Mouse (Mus musculus): ENCODE results near the gene Mocs1.

Gene Mocs1

GRCm38 (mm10) chr17:49481876-49482275 is 53.7 kb downstream of the Mocs1 start:
- no peak for DNase-seq (ENCODE audit: low read depth, low spot score)

DNA sequence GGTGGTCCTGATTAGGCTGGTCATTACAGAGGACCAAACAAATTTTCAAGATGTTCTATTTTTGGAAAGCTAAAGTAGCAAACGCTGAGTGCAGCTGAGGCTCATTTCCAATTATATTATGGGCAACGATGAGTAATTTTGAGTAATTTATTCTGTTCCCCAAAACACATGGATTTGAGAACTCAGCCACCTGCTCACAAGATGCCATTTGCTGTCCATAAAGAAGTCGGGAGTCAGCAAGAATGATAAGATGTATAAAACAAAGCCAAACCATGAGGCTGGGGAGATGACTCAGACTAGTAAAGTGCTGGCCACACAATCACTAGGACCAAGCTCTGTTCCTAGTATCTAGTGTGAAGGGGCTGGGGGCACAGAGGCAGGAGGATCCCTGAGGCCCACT is 56.3 kb downstream of the Mocs1 start:
- no peak for DNase-seq (ENCODE audit: low read depth, low spot score)

GRCm38 (mm10) chr17:49489098-49489497 is 60.9 kb downstream of the Mocs1 start:
- DNase-seq (ENCODE audit: low read depth, low spot score) = no peak

DNA sequence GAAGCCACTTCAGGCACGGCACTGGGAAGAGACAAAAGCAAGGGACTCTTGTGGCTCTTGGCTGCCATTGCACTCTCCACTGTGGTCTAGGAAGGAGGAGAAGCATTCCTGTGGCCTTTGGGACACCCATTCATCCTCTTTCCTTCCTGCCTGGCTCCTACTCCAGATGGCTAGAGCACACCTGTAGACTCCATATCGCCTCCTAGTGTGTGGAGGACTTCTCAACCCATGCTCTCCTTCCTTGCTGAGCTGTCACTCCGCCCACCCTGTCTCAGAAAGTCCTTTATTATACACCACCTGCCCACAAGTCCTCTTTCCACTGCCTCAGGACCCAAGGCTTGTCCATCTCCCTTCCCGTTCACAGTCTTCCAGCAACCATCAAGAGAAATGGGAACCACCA is 65.1 kb downstream of the Mocs1 start:
- DNase-seq (ENCODE audit: low read depth, low spot score) = no peak

DNA sequence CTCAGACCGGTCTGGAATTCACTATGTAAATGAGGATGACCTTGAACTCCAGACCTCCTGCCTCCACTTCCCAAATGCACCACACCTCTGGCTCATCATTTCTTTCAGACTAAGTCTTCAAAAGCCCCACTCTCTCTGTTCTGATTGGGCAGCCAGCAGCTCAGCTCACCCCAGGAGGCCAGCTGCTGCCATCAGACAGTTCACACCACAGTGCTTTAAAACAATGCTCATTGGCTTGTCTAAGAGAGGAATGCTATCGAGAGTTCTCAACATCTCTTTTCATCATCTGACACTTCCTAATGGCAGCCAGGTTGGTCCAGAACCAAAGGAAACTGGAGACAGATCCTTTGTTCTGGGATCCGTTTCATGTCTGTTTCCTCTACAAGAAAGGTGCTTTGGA is 70.0 kb downstream of the Mocs1 start:
- DNase-seq (ENCODE audit: low read depth, low spot score) = no peak

- DNase-seq (ENCODE audit: low read depth, low spot score) = no peak
Observed at GRCm38 (mm10) chr17:49499635-49500034, 71.5 kb downstream of the Mocs1 start.

- no peak for DNase-seq (ENCODE audit: low read depth, low spot score)
Observed at GRCm38 (mm10) chr17:49500234-49500633, 72.1 kb downstream of the Mocs1 start.

GRCm38 (mm10) chr17:49503246-49503900 is 75.2 kb downstream of the Mocs1 start:
- DNase-seq (ENCODE audit: low read depth, low spot score) = no peak
